Mouse (Mus musculus) kidney, postnatal 25 days (tissue): ENCODE data around the gene Ubox5.

Source experiments
- DNase-seq, 2 experiments: peaks; one replicate each; pipeline ENCODE4 v3.0.0; 2021; ENCODE audit warnings: mixed read lengths in 2 of 2

The Ubox5 gene

GRCm38 (mm10) chr2:130576564-130576963 is 53.3 kb downstream of the Ubox5 start:
- DNase-seq, result peak in 1 of 2 experiments; percentile 27

- no peak for DNase-seq
These were observed 54.0 kb downstream of the Ubox5 start, which contains the start of gene Oxt for GRCm38 (mm10) chr2:130575873-130576272. Oxt (plus strand) TSS chr2:130576173.

- DNase-seq, result no peak
These were observed 54.9 kb downstream of the Ubox5 start for GRCm38 (mm10) chr2:130574960-130575359.

GRCm38 (mm10) chr2:130569926-130570325 is 59.9 kb downstream of the Ubox5 start:
- DNase-seq, result no peak

GRCm38 (mm10) chr2:130568921-130569320 is 60.9 kb downstream of the Ubox5 start:
- peak; percentile 25 to 60 for DNase-seq

- no peak for DNase-seq
These were observed 64.9 kb downstream of the Ubox5 start for GRCm38 (mm10) chr2:130564983-130565382.

GRCm38 (mm10) chr2:130564063-130564462 is 65.8 kb downstream of the Ubox5 start:
- DNase-seq, result no peak

GRCm38 (mm10) chr2:130563212-130564055 is 66.4 kb downstream of the Ubox5 start, which contains the start of gene Mrps26:
Mrps26 (plus strand) TSS chr2:130563742.
- DNase-seq, result peak; percentile 94 to 98

GRCm38 (mm10) chr2:130558015-130558414 is 71.8 kb downstream of the Ubox5 start:
- no peak for DNase-seq

GRCm38 (mm10) chr2:130557462-130557861 is 72.4 kb downstream of the Ubox5 start:
- DNase-seq, result no peak

GRCm38 (mm10) chr2:130556292-130556691 is 73.5 kb downstream of the Ubox5 start:
- DNase-seq, result peak in 1 of 2 experiments; percentile 5

GRCm38 (mm10) chr2:130554841-130555240 is 75.0 kb downstream of the Ubox5 start:
- DNase-seq, result no peak

- DNase-seq, result no peak
These were observed 82.9 kb downstream of the Ubox5 start for GRCm38 (mm10) chr2:130546957-130547356.

- DNase-seq, result no peak
These were observed 89.6 kb downstream of the Ubox5 start for GRCm38 (mm10) chr2:130540266-130540665.
